Mouse (Mus musculus) small intestine, adult 2 months (tissue): ENCODE results near the gene Gm20388. TPM values are rescaled to one million over a fixed set of nuclear protein-coding genes. Genes with fewer than 3 reads are reported as not detected.
A peak's percentile ranks its signal among the peaks of the same experiment; 100 is the strongest.

Source experiments
- H3K27ac ChIP-seq: fragments of 200-500 bp; 2 replicates; pipeline ENCODE4 v1.5.1; 2012; ENCODE audit warnings: low read depth, low read length, control low read depth, inconsistent platforms; ENCODE audit not compliant: insufficient read depth
- H3K27me3 ChIP-seq: fragments of 200-500 bp; 2 replicates; pipeline ENCODE4 v1.6.1; 2012; ENCODE audit warnings: mild to moderate bottlenecking, moderate library complexity, low read length, inconsistent platforms; ENCODE audit not compliant: control insufficient read depth, insufficient read depth
- H3K36me3 ChIP-seq: fragments of 200-500 bp; 2 replicates; pipeline ENCODE4 v1.6.1; 2012; ENCODE audit warnings: mild to moderate bottlenecking, low read length, control low read depth, inconsistent platforms; ENCODE audit not compliant: control insufficient read depth, insufficient read depth
- H3K4me1 ChIP-seq: fragments of 200-500 bp; 2 replicates; pipeline ENCODE4 v1.6.1; 2012; ENCODE audit warnings: low read length, inconsistent platforms, mixed read lengths; ENCODE audit not compliant: control insufficient read depth, insufficient read depth, insufficient read length
- H3K4me3 ChIP-seq: fragments of 200-500 bp; 2 replicates; pipeline ENCODE4 v1.5.1; 2012; ENCODE audit warnings: low read depth, mild to moderate bottlenecking, control low read depth, inconsistent platforms, low read length, moderate library complexity
- CTCF ChIP-seq: fragments of 200-500 bp; IDR thresholded peaks from 2 replicates; pipeline ENCODE4 v1.5.1; 2012; ENCODE audit warnings: low read depth, mild to moderate bottlenecking, control low read depth, inconsistent platforms, low read length, moderate library complexity, mixed read lengths; ENCODE audit not compliant: insufficient replicate concordance, insufficient read length; ENCODE audit errors: extremely low read depth
- POLR2A ChIP-seq: fragments of 200-500 bp; IDR thresholded peaks from 2 replicates; pipeline ENCODE4 v1.6.1; 2012; ENCODE audit warnings: low read depth, mild to moderate bottlenecking, control low read depth, inconsistent platforms, low read length, moderate library complexity
- WGBS: fragments of 180-500 bp; shearing (Covaris S2); methylation state at CpG from one replicate; pipeline ENCODE4 v1.1.7; 2018; 5-methylcytosine and 5-hydroxymethylcytosine counted together
- polyA plus RNA-seq: library from polyadenylated mRNA; depleted of rRNA; stranded (reverse); fragments of >200 nt; gene quantifications from 2 replicates; pipeline ENCODE4 v1.2.3, GENCODE M21; 2012

Gm20388 gene
- polyA plus RNA-seq, 1 experiment, result 37.3 TPM

GRCm38 (mm10) chr8:122293484-122293883, 2382.8 kb downstream of the Gm20388 start:
- Histone ChIP-seq H3K36me3 (no peaks in the 10 kb centered on the region), H3K4me3 (no peak overlapping the region), H3K27me3 (no peaks in the 10 kb centered on the region), H3K4me1 (peaks cover 40% of the 10 kb centered on the region), H3K27ac (no peak overlapping the region)
- TF ChIP-seq POLR2A, result no peak
- TF ChIP-seq CTCF, result no peak
- WGBS, result 51% methylated on average over 10 of the region's 10 CpGs

- no peaks in the 10 kb centered on the region for H3K36me3 ChIP-seq
- WGBS, result 8% methylated on average over 7 of the region's 7 CpGs
- H3K27ac ChIP-seq, result peak overlapping the region; percentile 36; the same call in 1 of the 2 replicates
- H3K4me1 ChIP-seq, result peaks cover 47% of the 10 kb centered on the region
- no peaks in the 10 kb centered on the region for H3K27me3 ChIP-seq
- TF ChIP-seq POLR2A (peak; percentile 57; the same call in 1 of the 2 replicates), CTCF (no peak)
- H3K4me3 ChIP-seq, result no peak overlapping the region
Measured at GRCm38 (mm10) chr8:122294273-122294683, 2383.6 kb downstream of the Gm20388 start.

- TF ChIP-seq POLR2A, result no peak
- no peak for TF ChIP-seq CTCF
- WGBS, result 64% methylated on average over 9 of the region's 9 CpGs
- Histone ChIP-seq H3K36me3 (no peaks in the 10 kb centered on the region), H3K4me1 (peaks cover 55% of the 10 kb centered on the region), H3K4me3 (no peak overlapping the region), H3K27me3 (no peaks in the 10 kb centered on the region), H3K27ac (no peak overlapping the region)
Measured at GRCm38 (mm10) chr8:122295389-122295788, 2384.7 kb downstream of the Gm20388 start.

GRCm38 (mm10) chr8:122296173-122297001, 2385.7 kb downstream of the Gm20388 start:
- Histone ChIP-seq H3K36me3 (no peaks in the 10 kb centered on the region), H3K4me3 (0 out of 2 replicates have a peak overlapping the region, but pooled peaks have one; percentile 1), H3K4me1 (peaks cover 52% of the 10 kb centered on the region), H3K27me3 (no peaks in the 10 kb centered on the region), H3K27ac (peak overlapping the region; percentile 43)
- WGBS, result 23% methylated on average over 24 of the region's 24 CpGs
- TF ChIP-seq CTCF (no peak), POLR2A (no peak)

- TF ChIP-seq POLR2A (no peak), CTCF (no peak)
- Histone ChIP-seq H3K36me3 (no peaks in the 10 kb centered on the region), H3K27ac (peak overlapping the region; percentile 65), H3K4me1 (peaks cover 66% of the 10 kb centered on the region), H3K27me3 (no peaks in the 10 kb centered on the region), H3K4me3 (no peak overlapping the region)
- WGBS, result 46% methylated on average over 16 of the region's 16 CpGs
Measured at GRCm38 (mm10) chr8:122299581-122300254, 2389.1 kb downstream of the Gm20388 start.

GRCm38 (mm10) chr8:122301081-122301480, 2390.4 kb downstream of the Gm20388 start:
- Histone ChIP-seq H3K36me3 (peaks cover 4% of the 10 kb centered on the region; the same call in 1 of the 2 replicates), H3K27me3 (no peaks in the 10 kb centered on the region), H3K4me3 (no peak overlapping the region), H3K27ac (no peak overlapping the region), H3K4me1 (peaks cover 69% of the 10 kb centered on the region)
- TF ChIP-seq POLR2A (no peak), CTCF (no peak)
- WGBS, result 83% methylated on average over 13 of the region's 13 CpGs

- no peak overlapping the region for H3K27ac ChIP-seq
- TF ChIP-seq POLR2A (no peak), CTCF (no peak)
- H3K36me3 ChIP-seq, result peaks cover 4% of the 10 kb centered on the region; the same call in 1 of the 2 replicates
- no peaks in the 10 kb centered on the region for H3K27me3 ChIP-seq
- WGBS, result 58% methylated on average over 5 of the region's 5 CpGs
- H3K4me3 ChIP-seq, result no peak overlapping the region
- peaks cover 67% of the 10 kb centered on the region for H3K4me1 ChIP-seq
Measured at GRCm38 (mm10) chr8:122301866-122302265, 2391.2 kb downstream of the Gm20388 start.

- WGBS, result 41% methylated on average over 6 of the region's 6 CpGs
- peaks cover 13% of the 10 kb centered on the region for H3K36me3 ChIP-seq
- peaks cover 70% of the 10 kb centered on the region for H3K4me1 ChIP-seq
- H3K4me3 ChIP-seq, result no peak overlapping the region
- no peaks in the 10 kb centered on the region for H3K27me3 ChIP-seq
- no peak for TF ChIP-seq CTCF
- no peak for TF ChIP-seq POLR2A
- H3K27ac ChIP-seq, result no peak overlapping the region
Measured at GRCm38 (mm10) chr8:122303451-122303850, 2392.8 kb downstream of the Gm20388 start.
